Mouse (Mus musculus) thymus, postnatal 14 days (tissue): ENCODE results near the gene Ppef2.

ENCODE experiments used
- DNase-seq: peaks from one replicate; pipeline ENCODE4 v3.0.0; 2021

Ppef2 gene

GRCm38 (mm10) chr5:92183071-92183830 is 72.8 kb downstream of the Ppef2 start:
- DNase-seq: peak; percentile 79
